Mouse (Mus musculus) liver, embryonic 13.5 days (tissue): ENCODE measurements at regions not wholly inside any gene's neighbourhood (a gene's known extent, or its start where the extent isn't known, plus 50 kb on each side); places are given as distances from the start of the nearest gene placed in this dataset.

ENCODE experiments used
- ATAC-seq: fragments of 200-750 bp; cut with Nextera tagmentation; 2 replicates; pipeline ENCODE4 v1.8.0; 2017; ENCODE audit warnings: low read depth, mild to moderate bottlenecking, moderate number of reproducible peaks, moderate library complexity
- DNase-seq: peaks from one replicate; pipeline ENCODE4 v3.0.0; 2022
- H3K27ac ChIP-seq: fragments of 300-500 bp; sonication (generic); 2 replicates; pipeline ENCODE4 v1.5.1; 2015; ENCODE audit warnings: moderate library complexity, mild to moderate bottlenecking, inconsistent platforms
- H3K27me3 ChIP-seq: fragments of 300-500 bp; sonication (generic); 2 replicates; pipeline ENCODE4 v1.6.1; 2015; ENCODE audit warnings: mild to moderate bottlenecking, inconsistent platforms
- H3K36me3 ChIP-seq: fragments of 300-500 bp; sonication (generic); 2 replicates; pipeline ENCODE4 v1.6.1; 2015; ENCODE audit warnings: mild to moderate bottlenecking, inconsistent platforms
- H3K4me1 ChIP-seq: fragments of 300-500 bp; sonication (generic); replicated peaks from 2 replicates; pipeline ENCODE4 v1.6.1; 2015; ENCODE audit warnings: inconsistent platforms
- H3K4me2 ChIP-seq: fragments of 300-500 bp; sonication (generic); 2 replicates; pipeline ENCODE4 v1.6.1; 2015; ENCODE audit warnings: inconsistent platforms, mild to moderate bottlenecking, moderate library complexity
- H3K4me3 ChIP-seq: fragments of 300-500 bp; sonication (generic); replicated peaks from 2 replicates; pipeline ENCODE4 v1.5.1; 2015; ENCODE audit warnings: mild to moderate bottlenecking, inconsistent platforms
- H3K9ac ChIP-seq: fragments of 300-500 bp; sonication (generic); 2 replicates; pipeline ENCODE4 v1.6.1; 2015; ENCODE audit warnings: mild to moderate bottlenecking, inconsistent platforms
- H3K9me3 ChIP-seq: fragments of 300-500 bp; sonication (generic); replicated peaks from 2 replicates; pipeline ENCODE4 v1.6.1; 2016; ENCODE audit warnings: inconsistent platforms
- WGBS: fragments of 180-500 bp; shearing (Covaris S2); methylation state at CpG from one replicate; pipeline ENCODE4 v1.1.7; 2015; ENCODE audit not compliant: insufficient replicate concordance; 5-methylcytosine and 5-hydroxymethylcytosine counted together

GRCm38 (mm10) chr4:142701606-142702005 lies 462.4 kb upstream of the Kazn start:
- WGBS: 56% methylated on average over 5 of the region's 5 CpGs
- no peaks in the 10 kb centered on the region for H3K4me1 ChIP-seq
- H3K4me2 ChIP-seq: no peak overlapping the region
- no peaks in the 10 kb centered on the region for H3K36me3 ChIP-seq
- H3K9me3 ChIP-seq: peaks cover 9% of the 10 kb centered on the region
- no peaks in the 10 kb centered on the region for H3K27me3 ChIP-seq
- H3K4me3 ChIP-seq: no peak overlapping the region
- no peak overlapping the region for H3K9ac ChIP-seq
- ATAC-seq (no peak), DNase-seq (no peak)
- H3K27ac ChIP-seq: no peak overlapping the region

- Histone ChIP-seq H3K36me3 (no peaks in the 10 kb centered on the region), H3K9me3 (0 out of 2 replicates have a peak, but pooled peaks cover 5% of the 10 kb centered on the region), H3K4me1 (no peaks in the 10 kb centered on the region), H3K4me3 (no peak overlapping the region), H3K27ac (no peak overlapping the region), H3K9ac (no peak overlapping the region), H3K4me2 (no peak overlapping the region), H3K27me3 (no peaks in the 10 kb centered on the region)
- ATAC-seq (no peak), DNase-seq (no peak)
- WGBS: 70% methylated on average over 13 of the region's 13 CpGs
Measured at GRCm38 (mm10) chr4:142694926-142695325, 455.7 kb upstream of the Kazn start.

- no peak overlapping the region for H3K4me2 ChIP-seq
- no peak overlapping the region for H3K9ac ChIP-seq
- no peaks in the 10 kb centered on the region for H3K4me1 ChIP-seq
- H3K27me3 ChIP-seq: no peaks in the 10 kb centered on the region
- no peaks in the 10 kb centered on the region for H3K36me3 ChIP-seq
- 61% methylated on average over 6 of the region's 6 CpGs for WGBS
- H3K27ac ChIP-seq: no peak overlapping the region
- DNase-seq: no peak
- no peak for ATAC-seq
- no peak overlapping the region for H3K4me3 ChIP-seq
- H3K9me3 ChIP-seq: peaks cover 30% of the 10 kb centered on the region
Measured at GRCm38 (mm10) chr4:142688241-142688640, 449.0 kb upstream of the Kazn start.

- Histone ChIP-seq H3K36me3 (no peaks in the 10 kb centered on the region), H3K27ac (no peak overlapping the region), H3K9me3 (0 out of 2 replicates have a peak, but pooled peaks cover under 1% of the 10 kb centered on the region), H3K4me1 (no peaks in the 10 kb centered on the region), H3K27me3 (no peaks in the 10 kb centered on the region), H3K9ac (no peak overlapping the region), H3K4me2 (no peak overlapping the region), H3K4me3 (no peak overlapping the region)
- DNase-seq: no peak
- WGBS: 68% methylated on average over 4 of the region's 4 CpGs
- ATAC-seq: no peak
Measured at GRCm38 (mm10) chr4:142677426-142677825, 438.2 kb upstream of the Kazn start.

GRCm38 (mm10) chr4:142674641-142675465 lies 435.7 kb upstream of the Kazn start:
- no peak overlapping the region for H3K9ac ChIP-seq

GRCm38 (mm10) chr4:142671872-142672458 lies 432.8 kb upstream of the Kazn start:
- no peak overlapping the region for H3K27ac ChIP-seq
- H3K9ac ChIP-seq: no peak overlapping the region
- WGBS: 65% methylated on average over 8 of the region's 8 CpGs
- no peak overlapping the region for H3K4me2 ChIP-seq
- DNase-seq: no peak
- no peak overlapping the region for H3K4me3 ChIP-seq
- no peaks in the 10 kb centered on the region for H3K36me3 ChIP-seq
- H3K27me3 ChIP-seq: no peaks in the 10 kb centered on the region
- no peaks in the 10 kb centered on the region for H3K4me1 ChIP-seq
- ATAC-seq: no peak
- H3K9me3 ChIP-seq: peaks cover 10% of the 10 kb centered on the region; the same call in 1 of the 2 replicates

More at GRCm38 (mm10) chr4:142674641-142675465, 435.7 kb upstream of the Kazn start:
- no peaks in the 10 kb centered on the region for H3K36me3 ChIP-seq
- no peak overlapping the region for H3K4me2 ChIP-seq
- 63% methylated on average over 22 of the region's 22 CpGs for WGBS
- DNase-seq (no peak), ATAC-seq (no peak)
- peaks cover 10% of the 10 kb centered on the region; the same call in 1 of the 2 replicates for H3K9me3 ChIP-seq
- H3K27me3 ChIP-seq: no peaks in the 10 kb centered on the region
- H3K4me1 ChIP-seq: no peaks in the 10 kb centered on the region
- no peak overlapping the region for H3K4me3 ChIP-seq
- no peak overlapping the region for H3K27ac ChIP-seq

- Histone ChIP-seq H3K9me3 (peaks cover 3% of the 10 kb centered on the region; the same call in 1 of the 2 replicates), H3K27me3 (no peaks in the 10 kb centered on the region), H3K36me3 (no peaks in the 10 kb centered on the region), H3K9ac (no peak overlapping the region), H3K27ac (no peak overlapping the region), H3K4me1 (no peaks in the 10 kb centered on the region), H3K4me2 (no peak overlapping the region), H3K4me3 (no peak overlapping the region)
- WGBS: 36% methylated on average over 4 of the region's 4 CpGs
- DNase-seq: no peak
- no peak for ATAC-seq
Measured at GRCm38 (mm10) chr4:142664781-142665180, 425.6 kb upstream of the Kazn start.

GRCm38 (mm10) chr4:142658156-142658555 lies 419.0 kb upstream of the Kazn start:
- H3K4me2 ChIP-seq: no peak overlapping the region
- no peaks in the 10 kb centered on the region for H3K9me3 ChIP-seq
- DNase-seq (no peak), ATAC-seq (no peak)
- H3K9ac ChIP-seq: no peak overlapping the region
- H3K36me3 ChIP-seq: no peaks in the 10 kb centered on the region
- H3K4me1 ChIP-seq: no peaks in the 10 kb centered on the region
- 65% methylated on average over 6 of the region's 6 CpGs for WGBS
- H3K27me3 ChIP-seq: no peaks in the 10 kb centered on the region
- no peak overlapping the region for H3K4me3 ChIP-seq
- H3K27ac ChIP-seq: no peak overlapping the region

- 0 out of 2 replicates have a peak, but pooled peaks cover 5% of the 10 kb centered on the region for H3K9me3 ChIP-seq
- no peaks in the 10 kb centered on the region for H3K27me3 ChIP-seq
- ATAC-seq (no peak), DNase-seq (no peak)
- H3K4me3 ChIP-seq: no peak overlapping the region
- H3K36me3 ChIP-seq: no peaks in the 10 kb centered on the region
- H3K4me2 ChIP-seq: no peak overlapping the region
- H3K4me1 ChIP-seq: no peaks in the 10 kb centered on the region
- 67% methylated on average over 10 of the region's 10 CpGs for WGBS
- no peak overlapping the region for H3K9ac ChIP-seq
- no peak overlapping the region for H3K27ac ChIP-seq
Measured at GRCm38 (mm10) chr4:142641069-142641468, 401.9 kb upstream of the Kazn start.

- Histone ChIP-seq H3K4me3 (no peak overlapping the region), H3K4me2 (no peak overlapping the region), H3K9ac (no peak overlapping the region), H3K4me1 (no peaks in the 10 kb centered on the region), H3K9me3 (0 out of 2 replicates have a peak, but pooled peaks cover 5% of the 10 kb centered on the region), H3K27me3 (no peaks in the 10 kb centered on the region), H3K36me3 (no peaks in the 10 kb centered on the region), H3K27ac (no peak overlapping the region)
- ATAC-seq (no peak), DNase-seq (no peak)
- WGBS: 69% methylated on average over 9 of the region's 9 CpGs
Measured at GRCm38 (mm10) chr4:142639340-142639733, 400.1 kb upstream of the Kazn start.

GRCm38 (mm10) chr4:142638733-142639339 lies 399.6 kb upstream of the Kazn start:
- Histone ChIP-seq H3K36me3 (no peaks in the 10 kb centered on the region), H3K4me3 (no peak overlapping the region), H3K9ac (no peak overlapping the region), H3K4me1 (no peaks in the 10 kb centered on the region), H3K4me2 (no peak overlapping the region), H3K9me3 (0 out of 2 replicates have a peak, but pooled peaks cover 5% of the 10 kb centered on the region), H3K27me3 (no peaks in the 10 kb centered on the region), H3K27ac (no peak overlapping the region)
- 45% methylated on average over 13 of the region's 13 CpGs for WGBS
- DNase-seq: no peak
- ATAC-seq: no peak
